Mouse (Mus musculus) E14TG2a.4 (cell line): ENCODE measurements around the gene Mapt.
A peak's percentile ranks its signal among the peaks of the same experiment; 100 is the strongest.

Experiments used
- H3K27me3 ChIP-seq: 2 replicates; pipeline ENCODE4 v1.6.1; 2014; ENCODE audit warnings: low read length, control low read depth; ENCODE audit not compliant: insufficient read depth
- H3K36me3 ChIP-seq: 2 replicates; pipeline ENCODE4 v1.6.1; 2014; ENCODE audit warnings: low read length, control low read depth; ENCODE audit not compliant: insufficient read depth
- H3K4me1 ChIP-seq: replicated peaks from 2 replicates; pipeline ENCODE4 v1.6.1; 2014; ENCODE audit warnings: low read depth, low read length, control low read depth
- H3K4me3 ChIP-seq: replicated peaks from 2 replicates; pipeline ENCODE4 v1.5.1; 2014; ENCODE audit warnings: mild to moderate bottlenecking, low read length
- H3K9me3 ChIP-seq: 2 replicates; pipeline ENCODE4 v1.6.1; 2014; ENCODE audit warnings: low read length, control low read depth
- CTCF ChIP-seq: conservative IDR thresholded peaks from 2 replicates; pipeline ENCODE4 v1.5.1; 2014; ENCODE audit warnings: low read length
- NANOG ChIP-seq: IDR thresholded peaks from 2 replicates; pipeline ENCODE4 v1.6.1; 2014; ENCODE audit warnings: borderline replicate concordance, low read length, mixed read lengths
- POU5F1 ChIP-seq: IDR thresholded peaks from 2 replicates; pipeline ENCODE4 v1.6.1; 2014; ENCODE audit warnings: low read length, borderline replicate concordance

Mapt gene

DNA sequence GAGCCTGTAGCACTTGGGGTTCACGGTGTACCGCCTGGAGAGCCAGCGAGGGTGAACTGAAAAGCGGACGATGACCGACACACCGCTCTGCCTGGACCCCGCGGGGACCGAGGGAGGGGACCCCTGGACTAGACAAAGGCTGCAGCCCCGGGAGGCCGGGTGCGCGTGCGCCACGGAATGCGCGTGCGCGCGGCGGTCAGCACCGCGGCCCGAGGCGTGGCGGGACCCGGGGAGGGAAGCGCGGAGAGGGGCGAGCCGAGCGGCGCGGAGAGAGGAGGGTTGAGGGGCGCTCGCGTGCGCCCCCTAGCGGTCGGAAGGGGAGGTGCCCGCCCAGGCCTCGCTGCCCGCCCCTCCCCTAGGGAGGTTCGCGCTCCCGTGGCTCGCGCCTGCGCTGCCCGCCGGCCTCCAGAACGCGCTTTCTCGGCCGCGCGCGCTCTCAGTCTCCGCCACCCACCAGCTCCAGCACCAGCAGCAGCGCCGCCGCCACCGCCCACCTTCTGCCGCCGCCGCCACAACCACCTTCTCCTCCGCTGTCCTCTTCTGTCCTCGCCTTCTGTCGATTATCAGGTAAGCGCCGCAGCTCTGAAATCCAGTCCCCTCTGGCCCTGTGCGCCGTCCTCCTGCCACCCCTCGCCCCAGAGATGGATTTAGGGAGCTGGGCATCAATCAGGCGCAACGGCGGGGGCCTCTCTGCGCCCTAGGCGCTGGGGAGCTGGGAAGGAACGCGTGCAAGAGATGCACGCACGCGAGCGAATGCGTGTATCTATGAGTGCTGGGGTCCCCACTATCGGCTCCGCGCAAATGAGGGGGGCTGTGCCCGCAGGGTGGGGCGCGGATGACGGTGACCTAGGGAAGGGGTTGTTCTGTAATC lies at the start of gene Mapt:
Gene Mapt, plus strand, starts transcription at position 350 of the 871 bp plus-strand sequence.
- no peak for TF ChIP-seq NANOG
- no peak for TF ChIP-seq POU5F1
- no peak for TF ChIP-seq CTCF
- peaks cover 44% of the 10 kb centered on the region for H3K4me1 ChIP-seq
- no peaks in the 10 kb centered on the region for H3K36me3 ChIP-seq
- no peaks in the 10 kb centered on the region for H3K9me3 ChIP-seq
- peaks cover 53% of the 10 kb centered on the region for H3K27me3 ChIP-seq
- H3K4me3 ChIP-seq: peak within 1 kb of the TSS; percentile 88

- H3K4me1 ChIP-seq: peaks cover 5% of the 10 kb centered on the region
- TF ChIP-seq CTCF (no peak), NANOG (no peak), POU5F1 (no peak)
- peaks cover 21% of the 10 kb centered on the region for H3K27me3 ChIP-seq
- no peaks in the 10 kb centered on the region for H3K36me3 ChIP-seq
- H3K4me3 ChIP-seq: no peak overlapping the region
- no peaks in the 10 kb centered on the region for H3K9me3 ChIP-seq
These were observed 49.0 kb upstream of the Mapt start for GRCm38 (mm10) chr11:104182141-104182540.

GRCm38 (mm10) chr11:104186135-104186836 lies 44.9 kb upstream of the Mapt start, which contains the start of gene Sppl2c:
Sppl2c (plus strand) TSS chr11:104186327.
- no peaks in the 10 kb centered on the region for H3K36me3 ChIP-seq
- no peak for TF ChIP-seq POU5F1
- no peak for TF ChIP-seq NANOG
- TF ChIP-seq CTCF: no peak
- no peaks in the 10 kb centered on the region for H3K9me3 ChIP-seq
- H3K4me3 ChIP-seq: no peak within 1 kb of the TSS
- H3K27me3 ChIP-seq: peaks cover 26% of the 10 kb centered on the region
- peaks cover 5% of the 10 kb centered on the region for H3K4me1 ChIP-seq

DNA sequence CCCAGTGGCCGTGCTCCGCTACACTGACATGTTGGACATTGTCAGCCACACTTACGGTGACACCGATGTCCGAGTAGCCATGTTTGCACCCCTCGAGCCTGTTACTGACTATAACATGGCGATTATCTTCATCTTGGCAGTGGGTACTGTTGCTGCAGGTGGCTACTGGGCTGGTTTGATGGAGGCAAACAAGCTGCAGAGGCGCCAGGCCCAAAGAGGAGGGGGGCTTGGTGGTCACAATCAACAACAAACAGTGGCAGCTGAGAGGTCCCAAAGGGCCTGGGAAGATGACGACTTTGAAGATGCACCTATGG lies 44.4 kb upstream of the Mapt start:
- Histone ChIP-seq H3K36me3 (no peaks in the 10 kb centered on the region), H3K27me3 (peaks cover 31% of the 10 kb centered on the region), H3K4me1 (peaks cover 5% of the 10 kb centered on the region), H3K4me3 (no peak overlapping the region), H3K9me3 (no peaks in the 10 kb centered on the region)
- TF ChIP-seq CTCF (no peak), NANOG (no peak), POU5F1 (no peak)

- Histone ChIP-seq H3K4me3 (no peak overlapping the region), H3K27me3 (peaks cover 31% of the 10 kb centered on the region), H3K36me3 (no peaks in the 10 kb centered on the region), H3K9me3 (no peaks in the 10 kb centered on the region), H3K4me1 (peaks cover 5% of the 10 kb centered on the region)
- TF ChIP-seq NANOG (no peak), POU5F1 (no peak), CTCF (no peak)
These were observed 43.4 kb upstream of the Mapt start for GRCm38 (mm10) chr11:104187766-104188165.

DNA sequence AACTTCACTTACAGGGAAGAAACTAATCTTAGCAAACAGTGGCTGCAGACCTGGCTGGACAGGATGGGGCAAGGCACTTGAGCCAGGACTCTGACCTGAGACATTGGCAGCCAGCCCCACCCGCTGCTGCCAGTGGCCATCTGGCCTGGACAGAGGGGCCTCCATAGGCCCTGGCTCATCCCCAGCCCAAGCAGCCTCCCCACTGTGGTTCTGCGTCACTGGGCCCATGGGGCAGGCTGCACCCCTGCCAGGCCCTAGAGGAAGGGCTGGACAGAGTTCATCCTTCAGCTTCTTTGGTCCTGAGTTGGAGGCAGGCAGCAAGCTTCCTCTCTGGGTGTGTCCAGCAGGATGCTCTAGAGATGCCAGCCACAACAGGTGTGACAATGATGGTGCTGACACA lies 41.2 kb upstream of the Mapt start:
- TF ChIP-seq POU5F1 (no peak), NANOG (no peak), CTCF (no peak)
- Histone ChIP-seq H3K9me3 (no peaks in the 10 kb centered on the region), H3K4me1 (peaks cover 5% of the 10 kb centered on the region), H3K4me3 (no peak overlapping the region), H3K36me3 (no peaks in the 10 kb centered on the region), H3K27me3 (peaks cover 25% of the 10 kb centered on the region)

GRCm38 (mm10) chr11:104195382-104195781 lies 35.8 kb upstream of the Mapt start:
- no peak for TF ChIP-seq CTCF
- no peak for TF ChIP-seq NANOG
- no peak for TF ChIP-seq POU5F1
- H3K27me3 ChIP-seq: peaks cover 46% of the 10 kb centered on the region
- H3K36me3 ChIP-seq: no peaks in the 10 kb centered on the region
- H3K4me3 ChIP-seq: 0 out of 2 replicates have a peak overlapping the region, but pooled peaks have one; percentile 37
- H3K4me1 ChIP-seq: peaks cover 7% of the 10 kb centered on the region
- no peaks in the 10 kb centered on the region for H3K9me3 ChIP-seq

GRCm38 (mm10) chr11:104195791-104196190 lies 35.4 kb upstream of the Mapt start:
- peaks cover 49% of the 10 kb centered on the region for H3K27me3 ChIP-seq
- no peaks in the 10 kb centered on the region for H3K36me3 ChIP-seq
- H3K4me1 ChIP-seq: peaks cover 7% of the 10 kb centered on the region
- H3K9me3 ChIP-seq: no peaks in the 10 kb centered on the region
- 0 out of 2 replicates have a peak overlapping the region, but pooled peaks have one; percentile 37 for H3K4me3 ChIP-seq
- TF ChIP-seq NANOG (peak; percentile 11; the same call in 1 of the 2 replicates), CTCF (peak; percentile 97), POU5F1 (no peak)

DNA sequence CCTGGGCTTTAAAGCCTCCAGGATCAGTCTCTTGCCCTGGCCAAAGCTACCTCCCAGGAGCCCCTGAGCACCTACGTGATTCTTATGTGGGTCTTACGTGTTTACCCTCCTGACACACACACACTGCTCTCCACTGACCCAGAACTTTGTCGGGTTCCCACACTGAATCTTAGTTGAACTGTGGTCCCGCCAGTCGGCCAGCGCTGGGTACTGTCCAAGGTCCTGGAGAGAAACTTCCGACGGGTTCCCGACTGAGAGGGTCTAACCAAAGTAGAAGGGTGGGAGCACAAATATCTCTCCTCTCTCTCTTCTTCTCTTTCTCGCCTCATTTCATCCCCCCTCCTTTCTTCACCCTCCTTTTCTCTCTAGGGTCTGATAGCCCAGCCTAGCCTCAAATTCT lies 33.3 kb upstream of the Mapt start:
- TF ChIP-seq POU5F1: no peak
- TF ChIP-seq CTCF: no peak
- TF ChIP-seq NANOG: no peak
- H3K9me3 ChIP-seq: peaks cover 16% of the 10 kb centered on the region
- H3K4me3 ChIP-seq: no peak overlapping the region
- peaks cover 42% of the 10 kb centered on the region for H3K27me3 ChIP-seq
- H3K4me1 ChIP-seq: peaks cover 7% of the 10 kb centered on the region
- no peaks in the 10 kb centered on the region for H3K36me3 ChIP-seq
